Mouse (Mus musculus) hematopoietic stem cell, adult 5-6 weeks (primary cell): ENCODE data around the gene Knl1. TPM values are rescaled to one million over a fixed set of nuclear protein-coding genes. Genes with fewer than 3 reads are reported as not detected.
A peak's percentile ranks its signal among the peaks of the same experiment; 100 is the strongest.
"Not testable (repeated sequence)": the region's sequence is repeated elsewhere in the genome, so short reads cannot be mapped to it uniquely, and the experiment has no call there.

Experiments used
- ATAC-seq, 2 experiments: fragments of 125-278 bp in 1 of 2; replicated peaks in 1 of 2; 2 replicates each; pipeline ENCODE4 v1.8.0; 2016 to 2017; ENCODE audit warnings: inconsistent platforms in 2 of 2, mild to moderate bottlenecking in 2 of 2, moderate number of reproducible peaks in 2 of 2, low read depth in 1 of 2, moderate TSS enrichment in 1 of 2; ENCODE audit not compliant: low FRiP score in 2 of 2, poor library complexity in 2 of 2, severe bottlenecking in 2 of 2, insufficient read depth in 1 of 2, low TSS enrichment in 1 of 2
- total RNA-seq: library from RNA; stranded (forward); fragments of 172-1452, 232-1000 nt; gene quantifications from 2 replicates; pipeline ENCODE4 v1.2.3, GENCODE M21; 2017

Knl1 gene
- total RNA-seq, result 52.0 and 56.7 TPM in 2 replicates

GRCm38 (mm10) chr2:119046649-119047611 lies at the start of gene Knl1:
Gene Knl1 (plus strand): TSS chr2:119047119.
- ATAC-seq, result peak; percentile 81 to 92

- peak in 1 of 2 experiments; percentile 29; a peak in 1 of 4 replicates for ATAC-seq
Measured at GRCm38 (mm10) chr2:118998115-118998866, 48.6 kb upstream of the Knl1 start.

GRCm38 (mm10) chr2:118999025-118999639 lies 47.8 kb upstream of the Knl1 start:
- no peak for ATAC-seq

DNA sequence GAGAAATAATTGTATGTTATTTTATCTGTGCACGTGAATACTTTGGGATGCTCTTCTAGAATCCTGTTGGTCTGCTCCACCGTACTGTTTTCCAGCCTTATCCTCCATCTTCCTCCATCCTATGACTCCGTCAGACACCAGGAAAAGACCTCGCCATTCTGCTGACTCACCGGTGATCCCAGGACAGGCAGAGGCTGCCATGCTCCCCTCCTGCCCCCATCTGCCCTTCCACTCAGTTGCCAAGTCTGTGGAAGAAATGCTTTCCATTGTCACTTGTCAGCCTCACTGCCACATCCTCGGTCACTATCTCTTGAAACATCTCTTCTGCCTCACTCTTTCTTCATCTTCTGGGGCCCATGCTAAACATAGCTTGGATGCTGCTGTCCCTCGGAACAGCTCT lies 40.0 kb upstream of the Knl1 start:
- no peak for ATAC-seq

- no peak for ATAC-seq
Measured at GRCm38 (mm10) chr2:119009376-119009775, 37.5 kb upstream of the Knl1 start.

DNA sequence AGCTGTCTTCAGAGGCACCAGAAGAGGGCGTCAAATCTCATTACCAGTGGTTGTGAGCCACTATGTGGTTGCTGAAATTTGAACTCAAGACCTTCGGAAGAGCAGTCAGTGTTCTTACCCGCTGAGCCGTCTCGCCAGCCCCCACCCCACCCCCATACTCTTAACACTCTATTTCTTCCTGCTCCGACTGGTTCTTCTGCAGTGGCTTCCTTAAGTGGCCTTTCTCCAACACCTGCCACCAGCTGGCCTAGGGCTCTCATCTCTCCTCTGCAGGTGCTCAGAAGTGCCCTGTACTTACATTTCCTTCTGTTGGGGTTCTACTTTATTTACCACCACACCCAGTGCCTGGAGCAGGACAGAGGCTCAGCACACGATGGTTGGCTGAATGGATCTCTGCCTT lies 31.9 kb upstream of the Knl1 start:
- ATAC-seq, result no peak

GRCm38 (mm10) chr2:119015604-119016180 lies 31.2 kb upstream of the Knl1 start:
- peak; percentile 96 to 97 for ATAC-seq

DNA sequence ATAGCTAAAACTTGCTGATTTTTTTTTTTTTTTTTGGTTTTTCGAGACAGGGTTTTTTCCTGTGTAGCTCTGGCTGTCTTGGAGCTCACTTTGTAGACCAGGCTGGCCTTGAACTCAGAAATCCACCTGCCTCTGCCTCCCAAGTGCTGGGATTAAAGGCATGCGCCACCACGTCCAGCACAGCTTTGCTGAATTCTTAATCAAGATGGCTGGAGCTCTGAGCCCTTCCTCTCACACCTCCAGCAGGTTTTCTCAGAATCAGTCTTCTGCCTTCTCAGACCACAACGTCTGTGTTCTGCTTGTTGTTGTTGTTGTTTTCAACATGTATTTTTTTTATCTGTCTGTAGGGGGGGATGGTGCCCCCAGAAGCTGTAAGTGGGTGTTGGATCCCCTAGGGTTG lies 30.6 kb upstream of the Knl1 start:
- ATAC-seq, result not testable (repeated sequence)

DNA sequence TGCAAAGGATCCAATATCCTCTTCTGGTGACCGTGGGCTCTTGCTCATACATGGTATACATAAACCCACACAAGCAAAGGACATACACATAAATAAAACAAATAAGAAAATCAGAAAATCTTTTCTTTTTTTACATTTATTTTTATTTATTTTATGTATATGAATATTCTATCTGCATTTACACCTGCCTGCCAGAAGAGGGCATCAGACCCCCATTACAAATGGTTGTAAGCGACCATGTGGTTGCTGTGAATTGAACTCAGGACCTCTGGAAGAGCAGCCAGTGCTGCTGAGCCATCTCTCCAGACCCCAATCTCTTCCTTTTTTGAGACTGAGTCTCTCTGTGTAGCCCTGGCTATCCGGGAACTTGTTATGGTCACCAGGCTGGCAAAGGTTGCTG lies 29.3 kb upstream of the Knl1 start:
- ATAC-seq, result no peak

DNA sequence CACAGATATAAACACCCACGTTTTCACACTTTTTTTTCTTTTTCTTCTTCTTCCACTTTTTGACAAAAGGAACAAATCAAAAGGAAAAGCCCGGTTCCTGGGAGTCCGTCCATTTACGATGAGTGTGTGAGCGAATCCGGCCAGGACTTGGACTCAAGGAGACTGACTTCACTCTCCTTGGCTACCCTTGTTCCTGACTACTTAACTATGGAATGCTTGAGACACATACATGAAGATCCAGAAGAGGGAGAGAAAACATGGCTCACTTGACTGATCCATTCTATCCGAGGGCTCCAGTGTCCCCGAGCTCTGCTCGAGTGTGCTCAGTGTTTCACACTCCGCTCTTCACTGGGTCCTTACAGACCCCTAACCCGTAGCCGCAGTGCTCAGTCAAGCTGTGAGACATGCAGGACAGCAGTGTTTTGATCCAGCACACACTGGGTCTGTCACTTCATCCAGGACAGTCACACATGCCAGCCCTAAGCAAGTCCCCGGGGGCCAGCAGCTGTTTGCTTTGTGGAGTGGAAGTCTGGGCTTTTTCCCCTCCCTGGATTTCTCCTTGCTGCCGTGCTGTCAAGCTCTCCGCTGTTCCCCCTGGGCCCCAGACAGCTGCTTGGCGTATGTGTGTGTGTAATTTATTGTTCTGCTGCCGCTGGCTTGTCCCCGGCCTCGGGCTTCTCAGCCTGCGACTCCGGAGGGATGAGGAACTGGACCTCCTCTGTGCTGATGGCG lies 28.4 kb upstream of the Knl1 start:
- no peak for ATAC-seq

DNA sequence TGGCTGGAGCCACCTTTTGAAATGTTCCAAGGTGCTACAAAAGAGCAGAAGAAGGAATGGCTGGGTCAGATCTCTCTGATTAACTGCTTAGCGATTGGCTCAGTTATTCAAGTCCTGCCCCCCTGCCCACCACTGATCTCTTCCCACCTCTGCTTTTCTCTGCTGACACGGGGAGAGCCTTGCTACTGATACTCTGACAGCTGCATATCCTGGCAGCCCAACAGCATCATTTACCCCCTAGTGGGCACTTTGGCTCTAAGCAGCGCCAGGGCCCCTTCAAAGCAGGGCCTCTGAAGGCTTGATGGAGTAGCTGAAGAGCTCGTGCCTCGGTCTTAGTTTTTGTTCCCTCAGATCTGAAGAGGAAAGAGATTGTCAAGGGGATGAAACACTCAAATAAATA lies 27.8 kb upstream of the Knl1 start:
- no peak for ATAC-seq

GRCm38 (mm10) chr2:119019538-119019937 lies 27.4 kb upstream of the Knl1 start:
- no peak for ATAC-seq

DNA sequence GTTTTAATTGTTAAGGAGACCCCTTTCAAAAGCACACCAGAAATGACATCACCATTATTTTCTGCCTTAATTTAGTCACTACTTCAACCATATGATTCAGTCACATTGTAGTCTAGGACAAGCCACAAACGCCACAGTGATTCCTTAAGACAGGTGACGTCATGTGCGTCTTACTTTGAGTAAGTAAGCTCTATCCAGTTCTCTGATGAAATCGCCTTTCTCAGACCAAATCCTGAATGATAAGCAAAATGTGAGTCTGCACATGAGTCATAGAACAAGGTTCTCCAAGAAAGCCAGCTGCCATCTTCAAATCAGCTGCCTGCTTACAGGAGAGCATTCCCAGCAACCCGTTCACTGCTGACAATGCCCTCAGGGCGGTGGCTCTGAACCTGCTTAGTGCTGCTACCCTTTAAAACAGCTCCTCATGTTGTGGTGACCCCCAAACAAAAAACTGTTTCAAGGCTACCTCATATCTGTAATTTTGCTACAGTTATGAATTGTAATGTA lies 23.7 kb upstream of the Knl1 start:
- no peak for ATAC-seq

- ATAC-seq, result no peak; a peak in 1 of 4 replicates
Measured at GRCm38 (mm10) chr2:119024536-119025238, 22.2 kb upstream of the Knl1 start.

DNA sequence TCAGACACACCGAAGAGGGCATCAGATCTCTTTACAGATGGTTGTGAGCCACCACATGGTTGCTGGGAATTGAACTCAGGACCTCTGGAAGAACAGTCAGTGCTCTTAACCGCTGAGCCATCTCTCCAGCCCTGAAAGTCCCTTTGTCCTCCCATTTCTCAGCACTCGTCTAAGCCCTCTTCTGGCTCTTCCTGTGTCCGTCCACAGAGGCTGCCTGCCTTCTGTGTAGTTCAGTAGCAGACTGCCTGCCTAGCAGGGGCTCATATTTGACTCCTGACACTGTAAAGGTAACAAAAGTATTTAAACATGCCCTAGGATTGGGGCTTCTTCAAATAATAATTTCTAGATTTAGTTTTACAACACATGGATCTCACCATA lies 21.7 kb upstream of the Knl1 start:
- ATAC-seq, result no peak

GRCm38 (mm10) chr2:119026951-119027350 lies 20.0 kb upstream of the Knl1 start:
- ATAC-seq, result no peak
